Mouse (Mus musculus) neural tube, embryonic 11.5 days (tissue): ENCODE measurements at regions not wholly inside any gene's neighbourhood (a gene's known extent, or its start where the extent isn't known, plus 50 kb on each side); places are given as distances from the start of the nearest gene placed in this dataset.

Experiments
- ATAC-seq: fragments of 200-750 bp; cut with Nextera tagmentation; 2 replicates; pipeline ENCODE4 v1.8.0; 2017; ENCODE audit warnings: moderate number of reproducible peaks, mild to moderate bottlenecking, moderate TSS enrichment, moderate library complexity; ENCODE audit not compliant: insufficient read depth, low FRiP score, low TSS enrichment
- DNase-seq: peaks from one replicate; pipeline ENCODE4 v3.0.0-alpha.2; 2015; ENCODE audit warnings: low spot score
- H3K27ac ChIP-seq: fragments of 300-500 bp; sonication (generic); 2 replicates; pipeline ENCODE4 v1.5.1; 2014; ENCODE audit warnings: low read depth, mild to moderate bottlenecking, low read length
- H3K27me3 ChIP-seq: fragments of 300-500 bp; sonication (generic); 2 replicates; pipeline ENCODE4 v1.6.1; 2014; ENCODE audit warnings: mild to moderate bottlenecking, low read length, mixed read lengths; ENCODE audit not compliant: control insufficient read depth, insufficient read depth
- H3K36me3 ChIP-seq: fragments of 300-500 bp; sonication (generic); 2 replicates; pipeline ENCODE4 v1.6.1; 2014; ENCODE audit warnings: mild to moderate bottlenecking, low read length, moderate library complexity, mixed read lengths; ENCODE audit not compliant: control insufficient read depth, insufficient read depth
- H3K4me1 ChIP-seq: fragments of 300-500 bp; sonication (generic); 2 replicates; pipeline ENCODE4 v1.6.1; 2014; ENCODE audit warnings: low read length, mixed read lengths; ENCODE audit not compliant: control insufficient read depth, insufficient read depth
- H3K4me2 ChIP-seq: fragments of 300-500 bp; sonication (generic); 2 replicates; pipeline ENCODE4 v1.6.1; 2014; ENCODE audit warnings: low read depth, mild to moderate bottlenecking, moderate library complexity
- H3K4me3 ChIP-seq: fragments of 300-500 bp; sonication (generic); 2 replicates; pipeline ENCODE4 v1.5.1; 2014; ENCODE audit warnings: low read depth, low read length
- H3K9ac ChIP-seq: fragments of 300-500 bp; sonication (generic); 2 replicates; pipeline ENCODE4 v1.6.1; 2014; ENCODE audit warnings: mild to moderate bottlenecking, low read length
- H3K9me3 ChIP-seq: fragments of 300-500 bp; sonication (generic); 2 replicates; pipeline ENCODE4 v1.6.1; 2016; ENCODE audit warnings: low read length; ENCODE audit not compliant: control insufficient read depth
- WGBS: fragments of 180-500 bp; shearing (Covaris S2); extraction: QIAGEN DNeasy Blood & Tissue Kit; methylation state at CpG from one replicate; pipeline ENCODE4 v1.1.7; 2014; 5-methylcytosine and 5-hydroxymethylcytosine counted together

DNA sequence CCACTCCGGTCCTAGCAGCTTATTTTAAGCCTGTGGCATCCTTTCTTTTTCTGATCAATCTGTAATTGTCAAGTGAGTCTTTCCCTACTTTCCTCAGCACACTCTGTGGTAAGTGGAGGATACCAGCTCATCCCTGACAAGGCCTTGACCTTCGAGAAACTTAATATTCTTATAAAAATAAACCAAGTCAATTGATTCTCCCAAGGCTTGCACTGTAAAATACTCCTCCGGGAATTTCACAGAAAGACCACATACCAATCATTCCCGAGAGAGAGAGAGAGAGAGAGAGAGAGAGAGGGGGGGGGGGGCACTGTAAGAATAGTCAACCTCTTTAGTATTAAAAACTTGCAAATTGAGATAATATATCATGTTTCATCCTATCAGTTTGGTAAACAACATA is 173.1 kb upstream of the Tank start:
- no peaks in the 10 kb centered on the region for H3K9me3 ChIP-seq
- no peak overlapping the region for H3K27ac ChIP-seq
- no peaks in the 10 kb centered on the region for H3K27me3 ChIP-seq
- no peak overlapping the region for H3K9ac ChIP-seq
- no peak overlapping the region for H3K4me3 ChIP-seq
- 54% methylated on average over 4 of the region's 4 CpGs for WGBS
- no peaks in the 10 kb centered on the region; the same call in 1 of the 2 replicates for H3K4me1 ChIP-seq
- DNase-seq (no peak), ATAC-seq (no peak)
- H3K36me3 ChIP-seq: no peaks in the 10 kb centered on the region
- no peak overlapping the region for H3K4me2 ChIP-seq

- DNase-seq: no peak
- H3K9ac ChIP-seq: peak overlapping the region; percentile 19; the same call in 1 of the 2 replicates
- 6% methylated on average over 15 of the region's 15 CpGs for WGBS
- H3K36me3 ChIP-seq: no peaks in the 10 kb centered on the region
- no peaks in the 10 kb centered on the region; the same call in 1 of the 2 replicates for H3K4me1 ChIP-seq
- no peaks in the 10 kb centered on the region for H3K27me3 ChIP-seq
- H3K4me3 ChIP-seq: peak overlapping the region; percentile 26
- H3K27ac ChIP-seq: no peak overlapping the region
- no peaks in the 10 kb centered on the region for H3K9me3 ChIP-seq
- peak; percentile 43; the same call in 1 of the 2 replicates for ATAC-seq
- peak overlapping the region; percentile 50 for H3K4me2 ChIP-seq
Observed at GRCm38 (mm10) chr2:61402588-61403487, 175.5 kb upstream of the Tank start.

DNA sequence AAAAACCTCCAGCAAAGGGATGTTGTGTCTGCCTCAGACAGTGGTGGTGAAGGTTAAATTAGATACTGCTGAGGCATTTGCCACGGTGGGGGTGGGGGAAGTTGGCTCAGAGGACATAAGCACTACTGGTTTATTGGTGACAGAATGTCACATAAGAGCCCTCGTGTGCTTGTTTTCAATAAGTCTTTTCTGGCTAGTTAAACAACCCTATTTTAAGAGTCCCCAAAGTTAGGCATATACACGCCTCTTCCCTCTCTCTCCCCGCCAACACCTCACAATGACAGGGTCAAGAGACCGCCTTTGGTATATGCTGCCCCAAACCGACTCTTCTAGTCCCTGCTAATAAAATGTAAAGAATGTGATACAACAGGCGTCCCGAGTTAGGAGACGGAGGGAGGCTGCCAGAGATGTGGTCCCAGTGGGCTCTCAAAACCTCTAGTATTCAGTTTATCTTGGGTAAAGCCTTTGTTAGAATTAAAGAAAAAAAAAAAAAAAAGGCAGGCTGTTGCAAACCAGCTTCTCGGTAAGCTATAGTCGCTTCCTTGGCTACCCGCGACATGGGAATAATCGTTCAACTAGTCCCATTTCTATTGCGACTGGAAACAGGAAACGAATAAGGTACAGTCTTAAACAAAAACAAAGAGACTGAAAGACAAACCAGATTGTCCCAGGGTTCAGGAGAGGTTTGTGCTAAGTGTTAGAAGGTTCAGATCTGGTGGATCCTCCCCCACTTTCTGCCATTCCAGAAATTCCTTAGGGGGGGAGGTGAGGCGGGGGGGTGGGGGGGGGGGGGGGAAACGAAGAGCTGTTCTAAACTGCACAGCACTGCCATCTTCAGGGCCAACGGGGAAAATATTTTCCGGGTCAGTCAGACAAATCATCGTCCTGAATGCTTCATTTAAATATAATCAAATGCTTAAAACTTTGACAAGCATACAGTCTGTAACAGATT is 176.5 kb upstream of the Tank start:
- Histone ChIP-seq H3K27ac (peak overlapping the region; percentile 58), H3K36me3 (no peaks in the 10 kb centered on the region), H3K4me2 (peak overlapping the region; percentile 50), H3K27me3 (no peaks in the 10 kb centered on the region), H3K9me3 (no peaks in the 10 kb centered on the region), H3K4me1 (no peaks in the 10 kb centered on the region; the same call in 1 of the 2 replicates), H3K4me3 (peak overlapping the region; percentile 26), H3K9ac (0 out of 2 replicates have a peak overlapping the region, but pooled peaks have one; percentile 5)
- ATAC-seq (peak; percentile 62; the same call in 1 of the 2 replicates), DNase-seq (peak; percentile 55)
- under 1% methylated on average over 20 of the region's 21 CpGs for WGBS

DNA sequence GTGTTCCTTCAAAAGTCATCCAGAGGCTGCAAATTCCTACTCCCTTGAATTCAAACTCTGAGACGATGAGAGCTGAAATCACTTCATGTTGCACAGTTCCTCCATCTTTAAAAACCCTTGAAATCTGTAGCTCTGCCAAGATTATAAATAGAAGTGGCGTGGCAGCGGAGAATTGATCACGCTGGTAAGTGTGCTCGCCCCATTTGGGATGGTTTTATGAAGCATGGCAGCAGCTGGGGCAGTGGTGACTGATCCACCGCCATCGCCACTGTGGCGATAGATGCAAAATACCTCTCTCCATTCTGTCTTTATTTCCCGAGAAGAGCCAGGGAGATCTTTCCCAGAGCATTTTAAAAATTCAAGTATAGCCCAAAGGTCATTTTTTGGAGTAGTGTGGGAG is 179.8 kb upstream of the Tank start:
- H3K27ac ChIP-seq: no peak overlapping the region

GRCm38 (mm10) chr2:61389622-61390021 is 188.8 kb upstream of the Tank start:
- DNase-seq (no peak), ATAC-seq (no peak)
- H3K9ac ChIP-seq: no peak overlapping the region
- no peak overlapping the region for H3K27ac ChIP-seq
- no peak overlapping the region for H3K4me2 ChIP-seq
- H3K4me1 ChIP-seq: no peaks in the 10 kb centered on the region
- no peak overlapping the region for H3K4me3 ChIP-seq
- H3K36me3 ChIP-seq: no peaks in the 10 kb centered on the region
- no peaks in the 10 kb centered on the region for H3K9me3 ChIP-seq
- H3K27me3 ChIP-seq: no peaks in the 10 kb centered on the region

More for the DNA sequence above, 179.8 kb upstream of the Tank start:
- no peaks in the 10 kb centered on the region for H3K9me3 ChIP-seq
- no peak overlapping the region for H3K4me2 ChIP-seq
- no peak overlapping the region for H3K9ac ChIP-seq
- no peaks in the 10 kb centered on the region for H3K27me3 ChIP-seq
- H3K4me1 ChIP-seq: no peaks in the 10 kb centered on the region; the same call in 1 of the 2 replicates
- H3K4me3 ChIP-seq: no peak overlapping the region
- H3K36me3 ChIP-seq: no peaks in the 10 kb centered on the region
- ATAC-seq (no peak), DNase-seq (peak; percentile 30)
- 71% methylated on average over 9 of the region's 9 CpGs for WGBS

- H3K4me1 ChIP-seq: no peaks in the 10 kb centered on the region
- H3K9me3 ChIP-seq: no peaks in the 10 kb centered on the region
- DNase-seq: no peak
- WGBS: 84% methylated on average over 1 of the region's 1 CpGs
- H3K9ac ChIP-seq: no peak overlapping the region
- no peaks in the 10 kb centered on the region for H3K36me3 ChIP-seq
- H3K27me3 ChIP-seq: no peaks in the 10 kb centered on the region
- H3K27ac ChIP-seq: no peak overlapping the region
- no peak overlapping the region for H3K4me3 ChIP-seq
- no peak for ATAC-seq
- no peak overlapping the region for H3K4me2 ChIP-seq
Observed at GRCm38 (mm10) chr2:61389207-61389606, 189.2 kb upstream of the Tank start.

DNA sequence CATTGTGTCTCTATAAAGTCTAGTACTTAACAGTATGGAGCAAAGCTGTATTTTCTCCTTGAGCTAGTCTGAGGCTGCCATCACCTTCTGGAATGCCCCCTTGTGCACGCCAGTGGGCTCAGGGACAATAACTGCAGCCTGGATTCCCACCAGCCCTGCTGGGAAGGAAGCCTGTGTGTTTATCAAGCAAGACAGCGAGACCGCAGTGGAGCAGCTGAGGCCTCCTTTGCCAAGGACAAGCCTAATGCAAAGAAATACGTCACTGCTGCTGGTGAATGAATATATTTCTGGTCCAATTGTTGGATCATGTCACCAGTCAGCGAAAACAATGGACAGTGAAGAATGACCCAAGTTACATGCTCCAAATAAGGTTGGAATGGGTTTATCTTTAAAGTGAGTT is 190.8 kb upstream of the Tank start:
- H3K9ac ChIP-seq: no peak overlapping the region
- no peak overlapping the region for H3K27ac ChIP-seq
- H3K4me2 ChIP-seq: no peak overlapping the region
- H3K27me3 ChIP-seq: no peaks in the 10 kb centered on the region
- no peaks in the 10 kb centered on the region for H3K4me1 ChIP-seq
- H3K9me3 ChIP-seq: no peaks in the 10 kb centered on the region
- DNase-seq: no peak
- 45% methylated on average over 5 of the region's 5 CpGs for WGBS
- no peaks in the 10 kb centered on the region for H3K36me3 ChIP-seq
- no peak for ATAC-seq
- H3K4me3 ChIP-seq: no peak overlapping the region

GRCm38 (mm10) chr2:61386966-61387365 is 191.4 kb upstream of the Tank start:
- Histone ChIP-seq H3K36me3 (no peaks in the 10 kb centered on the region), H3K4me3 (no peak overlapping the region), H3K27ac (no peak overlapping the region), H3K4me2 (no peak overlapping the region), H3K9me3 (no peaks in the 10 kb centered on the region), H3K27me3 (no peaks in the 10 kb centered on the region), H3K9ac (no peak overlapping the region), H3K4me1 (no peaks in the 10 kb centered on the region)
- 89% methylated on average over 5 of the region's 5 CpGs for WGBS
- DNase-seq (no peak), ATAC-seq (no peak)
